Mouse (Mus musculus) megakaryocyte, embryonic 14.5 days (primary cell): ENCODE results near the gene Cd180. TPM values are rescaled to one million over a fixed set of nuclear protein-coding genes. Genes with fewer than 3 reads are reported as not detected.

Source experiments
- H3K27me3 ChIP-seq: replicated peaks from 2 replicates; pipeline ENCODE3; 2012; ENCODE audit warnings: inconsistent platforms
- H3K36me3 ChIP-seq: replicated peaks from 2 replicates; pipeline ENCODE3; 2012; ENCODE audit warnings: low read length, inconsistent platforms, mixed read lengths
- H3K4me1 ChIP-seq: 2 replicates; pipeline ENCODE4 v1.6.1; 2012; ENCODE audit warnings: inconsistent platforms
- H3K4me3 ChIP-seq: replicated peaks from 2 replicates; pipeline ENCODE3; 2012; ENCODE audit warnings: moderate library complexity, mild to moderate bottlenecking, inconsistent platforms
- H3K9me3 ChIP-seq: 2 replicates; pipeline ENCODE4 v1.6.1; 2012; ENCODE audit warnings: inconsistent platforms
- FLI1 ChIP-seq: IDR thresholded peaks from 2 replicates; pipeline ENCODE4 v1.6.1; 2012; ENCODE audit warnings: low read length, inconsistent platforms, mixed read lengths
- GATA1 ChIP-seq: IDR thresholded peaks from 3 replicates; pipeline ENCODE4 v1.6.1; 2012; ENCODE audit warnings: mixed read lengths, low read length, inconsistent platforms, borderline replicate concordance
- polyA plus RNA-seq: library from polyadenylated mRNA; stranded (reverse); fragments of >175 nt; gene quantifications from 2 replicates; pipeline ENCODE4 v1.2.3, GENCODE M21; 2012; ENCODE audit warnings: low replicate concordance; ENCODE audit not compliant: insufficient read depth

Gene Cd180
- polyA plus RNA-seq, 1 experiment: 1.5 TPM

- H3K9me3 ChIP-seq: no peaks in the 10 kb centered on the region
- H3K36me3 ChIP-seq: peaks cover 96% of the 10 kb centered on the region
- TF ChIP-seq GATA1 (no peak), FLI1 (no peak)
- H3K27me3 ChIP-seq: no peaks in the 10 kb centered on the region
- H3K4me1 ChIP-seq: peaks cover 27% of the 10 kb centered on the region
- H3K4me3 ChIP-seq: no peak overlapping the region
These were observed 44.5 kb downstream of the Cd180 start for GRCm38 (mm10) chr13:102737811-102738210.

DNA sequence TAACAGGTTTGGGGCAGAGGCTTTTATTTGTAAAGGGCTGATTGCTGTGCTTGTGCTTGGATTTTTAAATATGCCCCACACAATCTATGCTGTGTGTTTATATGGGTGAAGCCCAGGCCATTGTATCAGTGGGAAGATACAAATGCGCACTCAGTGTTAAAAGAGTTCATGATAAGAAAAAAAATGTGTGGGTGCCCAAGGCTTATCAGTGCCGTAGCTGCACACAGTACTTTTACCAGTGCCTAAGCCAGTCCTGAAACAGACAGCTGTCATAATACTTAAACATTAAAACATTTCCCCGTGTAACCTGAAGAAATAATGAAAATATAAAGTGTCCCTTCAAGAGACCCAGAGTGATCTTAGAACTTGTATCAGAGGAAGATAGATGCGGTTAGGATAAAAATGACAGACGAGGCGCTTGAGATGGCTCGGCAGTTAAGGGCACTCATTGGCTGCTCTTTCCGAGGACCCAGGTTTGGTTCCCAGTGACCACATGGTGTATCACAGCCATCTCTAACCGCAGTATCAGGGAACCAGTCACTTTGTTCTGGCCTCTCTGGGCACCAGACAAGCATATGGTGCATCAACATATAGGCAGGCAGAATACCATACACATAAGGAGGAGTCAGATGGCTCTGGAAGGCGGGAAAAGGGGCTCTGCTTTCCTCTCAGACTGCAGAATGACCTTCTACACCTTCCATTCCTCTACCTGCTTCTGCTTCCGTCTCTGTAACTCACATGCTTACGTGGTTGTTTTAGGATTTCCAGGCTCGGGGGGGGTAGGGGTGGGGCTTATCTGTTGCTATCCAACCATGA lies 46.6 kb downstream of the Cd180 start:
- no peaks in the 10 kb centered on the region for H3K27me3 ChIP-seq
- TF ChIP-seq GATA1: no peak
- TF ChIP-seq FLI1: no peak
- H3K4me3 ChIP-seq: no peak overlapping the region
- H3K9me3 ChIP-seq: no peaks in the 10 kb centered on the region
- peaks cover 32% of the 10 kb centered on the region for H3K4me1 ChIP-seq
- H3K36me3 ChIP-seq: peaks cover 98% of the 10 kb centered on the region

- no peak for TF ChIP-seq FLI1
- TF ChIP-seq GATA1: no peak
- Histone ChIP-seq H3K9me3 (no peaks in the 10 kb centered on the region), H3K36me3 (peaks cover 95% of the 10 kb centered on the region), H3K4me3 (no peak overlapping the region), H3K4me1 (peaks cover 35% of the 10 kb centered on the region), H3K27me3 (no peaks in the 10 kb centered on the region)
These were observed 51.3 kb downstream of the Cd180 start for GRCm38 (mm10) chr13:102744481-102745269.

GRCm38 (mm10) chr13:102745270-102745600 lies 51.9 kb downstream of the Cd180 start:
- H3K9me3 ChIP-seq: no peaks in the 10 kb centered on the region
- H3K36me3 ChIP-seq: peaks cover 95% of the 10 kb centered on the region
- peaks cover 29% of the 10 kb centered on the region for H3K4me1 ChIP-seq
- TF ChIP-seq FLI1 (no peak), GATA1 (no peak)
- no peaks in the 10 kb centered on the region for H3K27me3 ChIP-seq
- H3K4me3 ChIP-seq: no peak overlapping the region

- peaks cover 96% of the 10 kb centered on the region for H3K36me3 ChIP-seq
- no peak overlapping the region for H3K4me3 ChIP-seq
- H3K9me3 ChIP-seq: no peaks in the 10 kb centered on the region
- TF ChIP-seq FLI1 (no peak), GATA1 (no peak)
- peaks cover 27% of the 10 kb centered on the region for H3K4me1 ChIP-seq
- H3K27me3 ChIP-seq: no peaks in the 10 kb centered on the region
These were observed 52.4 kb downstream of the Cd180 start for GRCm38 (mm10) chr13:102745626-102746342.

DNA sequence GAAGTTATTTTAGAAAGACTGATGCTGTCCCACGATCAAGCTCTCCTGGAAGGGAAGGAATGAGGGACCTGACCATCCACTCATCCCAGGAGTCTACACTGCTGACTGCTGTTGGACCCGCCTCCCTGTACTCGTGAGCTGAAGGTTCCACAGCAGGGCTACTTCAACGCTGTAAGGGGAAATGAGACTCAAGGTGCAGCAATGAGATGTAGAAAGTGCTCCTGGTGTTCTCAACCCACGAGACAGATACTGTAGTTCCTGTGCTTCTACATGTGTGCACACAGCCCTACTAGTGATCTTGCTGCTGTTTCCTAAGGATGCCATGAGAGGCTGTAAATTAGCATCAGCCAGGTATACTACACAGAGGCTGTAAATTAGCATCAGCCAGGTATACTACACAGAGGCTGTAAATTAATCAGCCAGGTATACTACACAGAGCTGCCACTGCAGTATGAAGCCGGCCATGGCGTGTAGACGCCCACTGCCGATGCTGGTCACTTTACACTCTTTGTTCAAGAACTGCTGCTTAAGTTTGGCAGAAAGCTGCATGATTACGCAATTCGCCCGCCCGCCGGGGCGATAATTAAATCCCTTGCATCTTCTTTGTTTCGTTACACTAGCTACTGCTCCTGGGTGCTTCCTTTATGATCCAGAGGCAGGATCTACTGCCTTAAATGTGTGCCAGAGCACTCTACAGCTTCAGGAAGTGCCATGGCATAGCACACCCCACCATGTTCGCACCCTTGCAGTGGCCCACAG lies 53.6 kb downstream of the Cd180 start:
- Histone ChIP-seq H3K36me3 (peaks cover 96% of the 10 kb centered on the region), H3K4me3 (no peak overlapping the region), H3K4me1 (peaks cover 27% of the 10 kb centered on the region), H3K27me3 (no peaks in the 10 kb centered on the region), H3K9me3 (no peaks in the 10 kb centered on the region)
- TF ChIP-seq GATA1: no peak
- no peak for TF ChIP-seq FLI1

- Histone ChIP-seq H3K27me3 (no peaks in the 10 kb centered on the region), H3K4me3 (no peak overlapping the region), H3K9me3 (no peaks in the 10 kb centered on the region), H3K4me1 (peaks cover 37% of the 10 kb centered on the region), H3K36me3 (peaks cover 96% of the 10 kb centered on the region)
- TF ChIP-seq FLI1 (no peak), GATA1 (no peak)
These were observed 55.8 kb downstream of the Cd180 start for GRCm38 (mm10) chr13:102749194-102749593.

DNA sequence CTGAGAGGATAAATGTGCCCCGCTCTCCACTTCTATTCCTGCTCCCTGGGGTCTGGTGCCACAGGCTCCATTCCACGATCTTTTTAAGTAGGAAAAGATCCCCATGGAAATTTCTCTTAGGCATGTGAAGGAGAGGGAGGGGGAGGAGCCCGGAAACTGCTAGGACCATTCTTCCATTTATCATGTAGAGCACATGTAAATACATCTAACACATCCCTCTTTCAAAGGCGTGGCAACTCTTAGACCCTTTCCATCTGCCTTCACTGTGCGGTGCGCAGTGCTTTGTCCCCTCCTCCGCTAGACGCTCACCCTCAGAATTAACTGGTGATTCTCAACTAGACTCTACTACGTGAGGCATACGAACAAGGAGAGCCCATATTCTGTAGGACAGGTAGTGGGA lies 56.5 kb downstream of the Cd180 start:
- peaks cover 37% of the 10 kb centered on the region for H3K4me1 ChIP-seq
- TF ChIP-seq GATA1 (no peak), FLI1 (no peak)
- peaks cover 97% of the 10 kb centered on the region for H3K36me3 ChIP-seq
- H3K9me3 ChIP-seq: no peaks in the 10 kb centered on the region
- no peak overlapping the region for H3K4me3 ChIP-seq
- no peaks in the 10 kb centered on the region for H3K27me3 ChIP-seq
